Mouse (Mus musculus) adrenal gland, postnatal 14 days (tissue): ENCODE measurements at regions not wholly inside any gene's neighbourhood (a gene's known extent, or its start where the extent isn't known, plus 50 kb on each side); places are given as distances from the start of the nearest gene placed in this dataset.

ENCODE experiments used
- DNase-seq: peaks from one replicate; pipeline ENCODE4 v3.0.0; 2021; ENCODE audit warnings: mixed read lengths

DNA sequence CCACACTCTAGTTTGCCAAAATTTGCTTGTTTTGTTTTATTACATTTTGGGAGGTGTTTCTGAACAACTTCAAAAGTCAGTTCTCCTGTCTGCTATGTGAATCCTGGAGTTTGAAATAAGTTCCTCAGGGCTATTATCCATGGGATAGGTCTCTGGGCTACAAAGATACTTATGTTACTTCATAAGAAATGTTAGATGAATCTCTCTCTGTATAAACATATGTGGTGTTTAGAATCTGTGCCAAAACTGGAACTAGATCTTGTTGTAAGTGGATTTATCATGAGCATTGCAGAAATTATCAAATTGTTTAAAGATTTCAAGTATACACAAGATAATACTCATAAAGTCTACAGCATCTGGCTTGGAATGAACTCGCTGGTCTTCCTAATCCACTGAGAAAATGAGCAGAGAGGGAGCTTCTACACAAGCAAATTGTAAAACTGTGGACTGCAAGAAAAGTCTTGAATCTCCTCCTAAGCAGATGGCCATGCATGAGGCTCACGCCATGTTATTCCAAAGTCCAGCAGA lies 355.2 kb upstream of the Robo1 start:
- no peak for DNase-seq

DNA sequence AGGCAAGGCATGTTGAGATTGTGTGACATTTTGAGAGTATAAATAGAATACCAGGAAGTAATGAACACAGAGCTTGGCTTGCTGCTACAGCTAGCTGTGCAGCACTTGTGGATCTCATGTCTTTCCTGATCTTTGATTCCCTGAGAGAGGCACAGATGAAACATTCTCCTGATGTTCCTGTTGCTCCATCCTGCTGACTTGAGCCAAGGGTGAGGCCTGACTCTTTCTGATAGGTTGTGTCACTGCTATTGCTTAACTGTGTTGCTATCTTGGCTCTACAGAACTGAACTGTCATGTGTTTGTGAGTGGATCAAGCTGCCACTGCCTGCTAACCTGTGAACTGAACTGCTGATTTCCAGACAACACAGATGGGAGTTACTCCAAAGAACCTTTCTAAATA lies 344.5 kb upstream of the Robo1 start:
- peak; percentile 4 for DNase-seq

DNA sequence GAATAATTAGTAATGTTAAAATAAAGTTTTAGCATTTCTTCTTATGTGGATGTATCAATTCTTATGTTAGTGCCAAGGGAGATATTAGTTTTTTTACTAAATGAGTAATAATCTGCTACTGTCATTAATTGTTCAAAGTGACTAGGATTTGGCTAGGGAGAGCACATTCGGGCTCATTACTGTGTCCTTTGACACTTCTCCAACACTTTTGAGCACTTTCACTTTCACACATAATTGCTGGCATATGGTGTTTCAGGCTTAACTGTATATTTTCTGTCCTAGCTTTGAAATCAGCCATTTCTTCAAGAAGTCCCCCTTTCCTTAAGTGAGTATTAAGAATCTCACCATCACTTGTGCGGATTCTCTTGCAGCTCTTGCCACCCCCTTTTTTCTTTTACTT lies 334.3 kb upstream of the Robo1 start:
- no peak for DNase-seq

DNA sequence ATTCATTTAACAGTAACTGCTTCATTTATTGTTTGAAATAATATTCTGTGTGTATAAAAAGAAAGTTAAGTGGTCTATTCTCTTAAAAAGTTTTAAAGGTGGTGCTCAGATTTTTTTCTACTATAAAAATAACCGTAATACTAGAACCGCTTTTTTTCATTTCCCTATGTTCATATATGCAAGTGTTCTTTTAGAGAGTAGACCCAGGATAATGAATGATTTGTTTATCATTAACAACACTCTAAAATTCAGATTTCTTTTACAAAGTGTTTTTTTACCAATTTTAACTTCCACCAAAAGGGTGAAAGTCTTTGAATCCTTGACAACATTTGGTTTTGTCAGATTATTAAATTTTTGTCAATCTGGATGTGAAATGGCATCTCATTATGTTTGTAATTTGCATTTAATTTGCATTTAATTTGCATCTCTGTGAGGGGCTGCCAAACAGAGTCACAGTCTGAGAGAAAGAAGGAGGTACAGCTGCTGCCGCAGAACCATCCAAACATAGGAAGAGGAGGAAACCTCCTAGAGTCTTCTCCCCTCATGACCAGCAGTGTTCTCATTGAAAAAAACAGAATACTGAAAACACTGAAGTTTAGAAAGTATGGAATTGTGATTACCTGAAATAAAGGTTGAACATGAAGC lies 310.4 kb upstream of the Robo1 start:
- DNase-seq: no peak

DNA sequence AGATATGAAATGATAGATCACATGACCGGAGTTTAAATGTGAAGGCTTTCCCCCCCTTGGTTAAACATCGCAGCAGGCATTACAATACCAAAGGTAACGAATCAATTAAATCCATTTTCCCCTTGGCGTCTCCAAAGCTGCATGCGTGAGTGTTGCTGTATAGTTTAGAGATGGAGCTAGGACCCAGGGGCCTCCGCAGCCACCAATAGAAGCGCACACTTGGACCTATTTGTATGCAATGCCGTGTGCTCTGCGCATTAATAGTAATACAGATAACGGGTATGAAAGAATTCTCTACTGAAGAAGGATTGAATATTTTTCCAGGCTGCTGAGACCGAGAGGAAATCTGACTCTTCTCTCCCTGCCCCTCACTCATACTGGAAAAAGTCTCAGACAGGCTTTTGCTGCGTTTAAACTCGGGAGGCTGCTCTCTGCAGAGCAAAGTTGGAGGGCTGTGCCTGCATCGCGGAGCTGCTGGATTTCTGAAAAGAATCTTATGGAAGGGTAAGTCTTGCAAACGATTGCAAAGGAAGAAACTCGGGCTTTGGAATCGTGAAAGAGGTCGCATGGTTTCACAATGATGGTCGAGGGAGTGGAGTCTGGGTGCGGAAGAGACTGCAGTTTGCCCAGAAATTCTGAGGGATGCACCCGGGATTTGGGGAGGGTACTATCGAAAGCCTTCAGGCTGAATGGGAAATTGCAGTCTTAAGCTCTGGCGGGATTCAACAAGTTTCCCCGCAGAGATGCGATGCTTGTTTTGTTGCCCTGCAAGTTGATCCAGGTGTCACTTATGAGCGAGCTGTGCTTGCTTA lies 280.5 kb upstream of the Robo1 start:
- DNase-seq: no peak

DNA sequence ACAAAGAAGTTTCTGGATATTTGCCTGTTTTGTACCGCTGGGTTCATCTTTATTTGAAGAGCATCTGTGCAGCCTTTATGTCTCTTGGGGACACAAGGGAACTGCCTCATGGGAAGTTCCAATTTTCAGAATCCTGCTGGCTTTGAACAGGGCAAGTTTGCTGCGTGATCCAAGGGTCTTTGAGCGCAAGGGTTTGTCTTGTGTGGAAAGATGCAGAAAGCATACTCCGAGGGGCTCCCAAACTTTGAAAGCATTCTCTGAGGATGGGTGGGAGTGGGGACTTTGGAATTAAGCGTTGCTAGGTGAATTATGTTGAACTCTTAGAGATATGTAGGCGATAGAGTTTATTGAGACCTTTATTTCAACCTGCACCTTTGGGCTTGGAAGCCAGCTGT lies 279.9 kb upstream of the Robo1 start:
- no peak for DNase-seq

DNA sequence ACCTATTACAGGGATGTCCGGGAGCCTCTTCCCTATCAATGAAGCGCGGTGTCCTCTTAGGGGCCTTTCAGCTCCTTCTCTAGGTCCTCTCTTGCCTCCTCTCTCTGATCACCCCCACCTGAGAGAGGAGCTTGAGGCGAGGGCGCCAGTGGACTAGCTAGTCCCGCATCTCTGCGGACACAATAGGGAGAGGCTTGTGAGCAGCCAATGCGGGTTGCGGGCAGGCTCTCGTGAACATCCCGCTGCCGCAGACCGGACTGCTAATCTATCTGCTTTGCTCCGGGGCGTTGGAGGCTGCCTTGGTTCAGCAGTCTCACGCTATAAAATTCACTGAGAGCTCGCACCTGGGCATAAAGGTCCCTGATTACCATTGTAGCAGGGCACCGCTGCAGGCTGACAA lies 279.3 kb upstream of the Robo1 start:
- no peak for DNase-seq

DNA sequence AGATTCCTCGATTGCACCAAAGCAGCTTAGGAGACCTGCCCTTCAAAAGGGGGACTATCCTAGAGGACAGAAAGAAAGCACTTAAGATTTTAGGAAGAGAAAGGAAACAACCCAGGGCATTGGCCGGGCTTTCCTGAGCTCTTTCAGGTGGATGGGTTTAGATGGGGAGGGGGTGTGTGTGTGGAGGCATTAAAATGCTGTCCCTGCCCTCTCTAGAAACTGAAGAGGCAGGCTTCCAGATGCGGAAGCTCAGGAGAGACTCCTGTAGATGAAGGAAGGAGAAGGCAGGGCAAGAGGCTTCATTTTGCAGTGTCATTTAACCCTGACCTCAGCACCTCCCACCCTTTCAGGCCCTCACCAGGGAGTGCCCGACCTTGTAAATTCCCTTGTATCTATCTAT lies 278.8 kb upstream of the Robo1 start:
- no peak for DNase-seq

DNA sequence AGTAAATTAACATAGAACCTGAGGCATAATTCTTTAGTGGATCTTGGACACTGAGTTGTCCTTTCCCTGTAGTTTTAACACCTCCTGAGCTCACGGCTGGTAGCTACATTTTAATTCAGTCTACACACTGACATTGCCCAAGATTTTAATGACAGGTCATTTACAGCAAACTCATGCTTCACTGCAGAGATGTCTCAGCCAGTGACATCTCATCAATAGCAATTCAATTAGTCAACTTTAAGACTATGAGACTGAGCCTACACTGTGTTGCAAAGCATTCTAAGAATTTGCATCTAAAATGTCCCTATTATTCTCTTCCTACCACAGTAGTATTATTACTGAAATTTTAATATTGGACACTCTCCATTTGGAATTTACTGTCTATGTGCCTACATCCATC lies 239.9 kb upstream of the Robo1 start:
- DNase-seq: no peak

DNA sequence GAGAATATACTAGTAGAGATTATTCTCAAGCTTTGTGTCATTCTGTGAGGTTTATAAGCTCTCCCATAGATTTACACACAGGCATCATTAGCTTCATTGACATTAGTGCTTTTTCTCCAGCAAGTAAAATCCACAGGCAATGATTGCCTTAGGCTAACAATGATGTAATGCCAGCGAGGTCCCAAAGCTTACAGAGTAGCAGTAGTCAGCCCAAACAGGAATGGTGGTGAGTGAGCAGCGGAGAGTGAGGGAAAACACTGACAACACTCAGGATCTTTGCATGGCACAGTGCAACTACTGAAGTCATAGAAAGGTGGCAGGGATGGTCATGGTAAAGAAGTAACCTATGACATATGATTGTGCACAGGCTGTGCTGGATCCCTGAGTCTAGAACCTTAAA lies 238.5 kb upstream of the Robo1 start:
- no peak for DNase-seq

DNA sequence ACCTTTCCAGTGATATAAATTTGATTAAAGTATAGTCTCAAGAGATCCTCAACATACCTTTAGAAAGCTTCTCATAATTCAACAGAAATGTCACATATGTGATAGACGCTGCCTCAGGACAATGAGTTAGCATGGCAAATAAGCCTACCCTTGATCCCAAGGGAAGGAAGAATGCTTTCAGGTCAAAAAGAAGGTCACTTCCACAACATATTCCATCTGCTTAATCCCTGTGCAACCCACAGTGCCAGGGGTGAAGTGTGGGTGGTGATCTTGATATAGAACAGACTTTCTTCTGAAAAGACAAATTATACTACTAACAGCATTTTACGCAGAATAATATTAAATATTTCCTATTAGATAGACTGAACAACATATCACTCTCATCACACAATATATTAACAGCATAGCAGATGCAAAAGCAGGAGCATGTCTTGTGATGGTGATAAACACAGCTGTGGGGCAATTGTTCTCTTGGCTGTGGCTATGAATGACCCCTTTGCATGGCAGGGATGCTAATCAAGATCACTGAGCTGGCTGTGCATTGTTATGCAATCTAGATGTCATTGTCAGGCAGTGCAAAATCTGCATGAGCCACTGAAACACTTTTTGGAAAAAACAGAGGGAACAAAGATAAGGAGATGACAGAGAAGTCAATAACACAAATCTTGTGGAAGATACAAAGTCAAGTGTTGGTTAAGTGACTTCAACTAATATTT lies 236.2 kb upstream of the Robo1 start:
- DNase-seq: no peak

DNA sequence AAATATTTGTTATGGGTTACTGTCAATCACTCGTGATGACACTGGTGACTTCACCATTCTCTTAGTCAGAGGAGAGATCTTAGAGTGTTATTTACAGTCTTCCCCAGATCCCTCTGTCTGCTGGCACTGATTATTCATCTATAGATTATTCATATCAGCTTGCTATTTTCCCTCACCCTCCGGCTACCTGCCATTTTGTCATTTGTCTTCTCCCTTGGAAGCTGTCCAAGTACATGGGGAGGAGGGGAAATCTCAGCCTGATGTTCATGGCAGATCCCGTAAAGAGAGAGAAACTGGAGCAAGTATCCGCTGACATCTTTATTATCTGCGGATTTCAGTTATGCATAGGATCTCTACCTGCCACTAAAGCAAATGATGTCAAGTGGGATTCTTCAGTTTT lies 222.9 kb upstream of the Robo1 start:
- DNase-seq: no peak

DNA sequence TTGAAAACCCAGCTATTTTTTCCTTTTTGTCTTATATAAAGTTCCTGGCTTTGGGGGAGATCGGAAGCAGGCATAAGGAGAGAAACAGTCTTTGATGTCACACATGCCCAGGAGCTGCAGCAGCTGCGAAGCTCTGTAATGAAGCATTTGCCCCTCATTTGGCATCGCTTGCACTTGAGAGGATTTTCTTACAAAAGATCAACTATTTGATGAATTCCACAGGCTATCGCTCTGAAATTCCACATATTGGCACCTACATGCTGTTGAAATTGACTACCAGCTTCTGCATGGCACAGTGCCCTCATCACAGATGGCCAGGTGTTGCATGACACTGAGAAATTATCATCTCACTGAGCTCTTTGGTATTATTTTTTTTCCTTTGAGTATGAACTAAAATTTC lies 220.1 kb upstream of the Robo1 start:
- no peak for DNase-seq

DNA sequence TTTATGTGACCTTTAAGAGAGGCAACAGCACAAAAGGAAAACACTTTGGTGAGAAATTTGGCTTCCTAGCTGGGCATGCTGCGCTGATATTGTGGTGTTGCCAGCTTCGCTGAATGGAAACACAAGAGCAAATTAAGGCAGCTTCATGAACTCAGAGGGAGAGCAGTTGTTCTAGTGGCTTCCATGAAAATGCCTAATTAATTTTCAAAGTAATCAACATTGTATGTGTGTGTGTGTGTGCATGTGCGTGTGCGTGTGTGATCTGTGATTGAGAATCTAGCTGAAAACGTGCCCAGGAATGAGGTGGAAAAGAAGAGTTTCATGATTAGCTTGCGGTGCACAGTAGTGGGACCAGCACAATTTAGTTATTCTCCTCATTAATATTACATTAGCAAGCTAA lies 219.2 kb upstream of the Robo1 start:
- no peak for DNase-seq
